Mouse (Mus musculus) embryonic facial prominence, embryonic 15.5 days (tissue): ENCODE measurements around the gene Alk. TPM values are rescaled to one million over a fixed set of nuclear protein-coding genes. Genes with fewer than 3 reads are reported as not detected.

Source experiments
- ATAC-seq: fragments of 200-750 bp; cut with Nextera tagmentation; 2 replicates; pipeline ENCODE4 v1.8.0; 2017; ENCODE audit warnings: low read depth, moderate TSS enrichment; ENCODE audit not compliant: insufficient number of reproducible peaks, low FRiP score, low TSS enrichment
- H3K27ac ChIP-seq: fragments of 300-500 bp; sonication (generic); replicated peaks from 2 replicates; pipeline ENCODE4 v1.5.1; 2015; ENCODE audit warnings: mild to moderate bottlenecking, inconsistent platforms
- H3K27me3 ChIP-seq: fragments of 300-500 bp; sonication (generic); 2 replicates; pipeline ENCODE4 v1.6.1; 2015; ENCODE audit warnings: inconsistent platforms
- H3K36me3 ChIP-seq: fragments of 300-500 bp; sonication (generic); 2 replicates; pipeline ENCODE4 v1.6.1; 2015; ENCODE audit warnings: mild to moderate bottlenecking, inconsistent platforms
- H3K4me1 ChIP-seq: fragments of 300-500 bp; sonication (generic); 2 replicates; pipeline ENCODE4 v1.6.1; 2015; ENCODE audit warnings: inconsistent platforms
- H3K4me2 ChIP-seq: fragments of 300-500 bp; sonication (generic); replicated peaks from 2 replicates; pipeline ENCODE4 v1.6.1; 2015; ENCODE audit warnings: mild to moderate bottlenecking, inconsistent platforms
- H3K4me3 ChIP-seq: fragments of 300-500 bp; sonication (generic); replicated peaks from 2 replicates; pipeline ENCODE4 v1.5.1; 2015; ENCODE audit warnings: mild to moderate bottlenecking, inconsistent platforms
- H3K9ac ChIP-seq: fragments of 300-500 bp; sonication (generic); 2 replicates; pipeline ENCODE4 v1.6.1; 2015; ENCODE audit warnings: inconsistent platforms
- H3K9me3 ChIP-seq: fragments of 300-500 bp; sonication (generic); replicated peaks from 2 replicates; pipeline ENCODE4 v1.6.1; 2016; ENCODE audit warnings: inconsistent platforms
- WGBS: fragments of 180-500 bp; shearing (Covaris S2); methylation state at CpG from one replicate; pipeline ENCODE4 v1.1.7; 2015; 5-methylcytosine and 5-hydroxymethylcytosine counted together
- polyA plus RNA-seq: library from polyadenylated mRNA; unstranded; fragments of >200 nt; fragmentation: Nextera tagmentation; extraction: Ambion mirVana; gene quantifications from 2 replicates; pipeline ENCODE4 v1.2.1, GENCODE M21; 2015

Gene Alk
- polyA plus RNA-seq, 1 experiment from 2014 or later, result 0.52 TPM

- Histone ChIP-seq H3K27me3 (peaks cover 7% of the 10 kb centered on the region), H3K4me1 (0 out of 2 replicates have a peak, but pooled peaks cover 6% of the 10 kb centered on the region), H3K4me3 (no peak overlapping the region), H3K9ac (no peak overlapping the region), H3K27ac (no peak overlapping the region), H3K4me2 (no peak overlapping the region), H3K36me3 (no peaks in the 10 kb centered on the region), H3K9me3 (no peaks in the 10 kb centered on the region)
- ATAC-seq, result no peak
- WGBS, result 40% methylated on average over 11 of the region's 11 CpGs
These were observed 639.8 kb downstream of the Alk start for GRCm38 (mm10) chr17:71964610-71965009.

GRCm38 (mm10) chr17:71962746-71963145 lies 641.7 kb downstream of the Alk start:
- no peak overlapping the region for H3K4me2 ChIP-seq
- H3K4me1 ChIP-seq, result 0 out of 2 replicates have a peak, but pooled peaks cover 6% of the 10 kb centered on the region
- H3K9ac ChIP-seq, result no peak overlapping the region
- H3K36me3 ChIP-seq, result no peaks in the 10 kb centered on the region
- WGBS, result 19% methylated on average over 9 of the region's 9 CpGs
- H3K27me3 ChIP-seq, result peaks cover 7% of the 10 kb centered on the region
- no peak overlapping the region for H3K4me3 ChIP-seq
- no peak for ATAC-seq
- H3K9me3 ChIP-seq, result no peaks in the 10 kb centered on the region
- no peak overlapping the region for H3K27ac ChIP-seq

- H3K36me3 ChIP-seq, result no peaks in the 10 kb centered on the region
- H3K27me3 ChIP-seq, result no peaks in the 10 kb centered on the region
- H3K4me3 ChIP-seq, result no peak overlapping the region
- no peak for ATAC-seq
- no peaks in the 10 kb centered on the region for H3K9me3 ChIP-seq
- H3K4me2 ChIP-seq, result no peak overlapping the region
- H3K27ac ChIP-seq, result no peak overlapping the region
- H3K9ac ChIP-seq, result no peak overlapping the region
- 86% methylated on average over 7 of the region's 7 CpGs for WGBS
- H3K4me1 ChIP-seq, result no peaks in the 10 kb centered on the region
These were observed 649.4 kb downstream of the Alk start for GRCm38 (mm10) chr17:71955011-71955410.

- Histone ChIP-seq H3K4me1 (no peaks in the 10 kb centered on the region), H3K36me3 (no peaks in the 10 kb centered on the region), H3K4me3 (no peak overlapping the region), H3K4me2 (no peak overlapping the region), H3K9ac (no peak overlapping the region), H3K9me3 (no peaks in the 10 kb centered on the region), H3K27me3 (no peaks in the 10 kb centered on the region), H3K27ac (no peak overlapping the region)
- ATAC-seq, result no peak
- 78% methylated on average over 15 of the region's 15 CpGs for WGBS
These were observed 650.1 kb downstream of the Alk start for GRCm38 (mm10) chr17:71954217-71954844.

- Histone ChIP-seq H3K9ac (no peak overlapping the region), H3K27ac (no peak overlapping the region), H3K4me2 (no peak overlapping the region), H3K4me3 (no peak overlapping the region), H3K36me3 (no peaks in the 10 kb centered on the region), H3K27me3 (no peaks in the 10 kb centered on the region), H3K4me1 (peaks cover 8% of the 10 kb centered on the region; the same call in 1 of the 2 replicates), H3K9me3 (no peaks in the 10 kb centered on the region)
- 57% methylated on average over 5 of the region's 5 CpGs for WGBS
- no peak for ATAC-seq
These were observed 653.5 kb downstream of the Alk start for GRCm38 (mm10) chr17:71950968-71951367.

GRCm38 (mm10) chr17:71948687-71949086 lies 655.7 kb downstream of the Alk start:
- Histone ChIP-seq H3K36me3 (no peaks in the 10 kb centered on the region), H3K4me3 (no peak overlapping the region), H3K4me2 (no peak overlapping the region), H3K27me3 (no peaks in the 10 kb centered on the region), H3K9ac (no peak overlapping the region), H3K4me1 (peaks cover 8% of the 10 kb centered on the region; the same call in 1 of the 2 replicates), H3K27ac (no peak overlapping the region), H3K9me3 (no peaks in the 10 kb centered on the region)
- ATAC-seq, result no peak
- WGBS, result 73% methylated on average over 5 of the region's 5 CpGs

- H3K27me3 ChIP-seq, result no peaks in the 10 kb centered on the region
- H3K9me3 ChIP-seq, result no peaks in the 10 kb centered on the region
- WGBS, result 11% methylated on average over 9 of the region's 9 CpGs
- H3K36me3 ChIP-seq, result no peaks in the 10 kb centered on the region
- H3K4me1 ChIP-seq, result peaks cover 8% of the 10 kb centered on the region; the same call in 1 of the 2 replicates
- no peak for ATAC-seq
- no peak overlapping the region for H3K4me2 ChIP-seq
- no peak overlapping the region for H3K27ac ChIP-seq
- H3K9ac ChIP-seq, result no peak overlapping the region
- no peak overlapping the region for H3K4me3 ChIP-seq
These were observed 657.0 kb downstream of the Alk start for GRCm38 (mm10) chr17:71947452-71947851.

GRCm38 (mm10) chr17:71944020-71944419 lies 660.4 kb downstream of the Alk start:
- Histone ChIP-seq H3K27me3 (no peaks in the 10 kb centered on the region), H3K27ac (no peak overlapping the region), H3K9me3 (no peaks in the 10 kb centered on the region), H3K4me2 (no peak overlapping the region), H3K9ac (no peak overlapping the region), H3K36me3 (no peaks in the 10 kb centered on the region), H3K4me1 (peaks cover 8% of the 10 kb centered on the region; the same call in 1 of the 2 replicates), H3K4me3 (no peak overlapping the region)
- no peak for ATAC-seq
- whole genome bisulfite sequencing, result 66% methylated on average over 5 of the region's 5 CpGs

GRCm38 (mm10) chr17:71942052-71942451 lies 662.4 kb downstream of the Alk start:
- peaks cover 2% of the 10 kb centered on the region; the same call in 1 of the 2 replicates for H3K4me1 ChIP-seq
- no peak overlapping the region for H3K27ac ChIP-seq
- H3K9ac ChIP-seq, result no peak overlapping the region
- H3K4me3 ChIP-seq, result no peak overlapping the region
- no peak for ATAC-seq
- no peak overlapping the region for H3K4me2 ChIP-seq
- no peaks in the 10 kb centered on the region for H3K36me3 ChIP-seq
- no peaks in the 10 kb centered on the region for H3K27me3 ChIP-seq
- H3K9me3 ChIP-seq, result no peaks in the 10 kb centered on the region

- Histone ChIP-seq H3K4me1 (no peaks in the 10 kb centered on the region), H3K4me3 (no peak overlapping the region), H3K27me3 (no peaks in the 10 kb centered on the region), H3K36me3 (no peaks in the 10 kb centered on the region), H3K9me3 (no peaks in the 10 kb centered on the region), H3K4me2 (no peak overlapping the region), H3K9ac (no peak overlapping the region), H3K27ac (no peak overlapping the region)
- ATAC-seq, result no peak
- WGBS, result 54% methylated on average over 6 of the region's 6 CpGs
These were observed 663.0 kb downstream of the Alk start for GRCm38 (mm10) chr17:71941436-71941835.

GRCm38 (mm10) chr17:71936681-71937080 lies 667.7 kb downstream of the Alk start:
- no peaks in the 10 kb centered on the region for H3K9me3 ChIP-seq
- no peak overlapping the region for H3K27ac ChIP-seq
- ATAC-seq, result no peak
- H3K36me3 ChIP-seq, result no peaks in the 10 kb centered on the region
- H3K27me3 ChIP-seq, result no peaks in the 10 kb centered on the region
- H3K4me3 ChIP-seq, result no peak overlapping the region
- H3K4me1 ChIP-seq, result no peaks in the 10 kb centered on the region
- H3K9ac ChIP-seq, result no peak overlapping the region
- H3K4me2 ChIP-seq, result no peak overlapping the region

GRCm38 (mm10) chr17:71935837-71936236 lies 668.6 kb downstream of the Alk start:
- no peak for ATAC-seq
- Histone ChIP-seq H3K36me3 (no peaks in the 10 kb centered on the region), H3K9me3 (no peaks in the 10 kb centered on the region), H3K4me3 (no peak overlapping the region), H3K9ac (no peak overlapping the region), H3K27me3 (no peaks in the 10 kb centered on the region), H3K4me2 (no peak overlapping the region), H3K27ac (no peak overlapping the region), H3K4me1 (no peaks in the 10 kb centered on the region)
- 83% methylated on average over 10 of the region's 10 CpGs for WGBS
